Mouse (Mus musculus) urinary bladder, postnatal 10 days (tissue): ENCODE results near the gene Prf1.

Source experiments
- DNase-seq: peaks from one replicate; pipeline ENCODE4 v3.0.0; 2022; ENCODE audit warnings: low spot score

Gene Prf1

GRCm38 (mm10) chr10:61297477-61297876 is at the start of gene Prf1:
Gene Prf1 (plus strand): TSS chr10:61297833.
- DNase-seq, result no peak

- DNase-seq, result no peak
Measured at GRCm38 (mm10) chr10:61248596-61249114, 49.0 kb upstream of the Prf1 start.

- DNase-seq, result no peak
Measured at GRCm38 (mm10) chr10:61249951-61250350, 47.7 kb upstream of the Prf1 start.

- DNase-seq, result no peak
Measured at GRCm38 (mm10) chr10:61254761-61255160, 42.9 kb upstream of the Prf1 start.

- no peak for DNase-seq
Measured at GRCm38 (mm10) chr10:61255190-61255589, 42.4 kb upstream of the Prf1 start.

- no peak for DNase-seq
Measured at GRCm38 (mm10) chr10:61256665-61257064, 41.0 kb upstream of the Prf1 start.

GRCm38 (mm10) chr10:61258131-61258530 is 39.5 kb upstream of the Prf1 start:
- DNase-seq, result no peak

- no peak for DNase-seq
Measured at GRCm38 (mm10) chr10:61261229-61262156, 36.1 kb upstream of the Prf1 start.

GRCm38 (mm10) chr10:61263606-61264005 is 34.0 kb upstream of the Prf1 start:
- DNase-seq, result no peak

GRCm38 (mm10) chr10:61267378-61267777 is 30.3 kb upstream of the Prf1 start:
- no peak for DNase-seq

GRCm38 (mm10) chr10:61272089-61272626 is 25.5 kb upstream of the Prf1 start:
- DNase-seq, result no peak

- DNase-seq, result no peak
Measured at GRCm38 (mm10) chr10:61272631-61273030, 25.0 kb upstream of the Prf1 start.

GRCm38 (mm10) chr10:61273081-61273843 is 24.4 kb upstream of the Prf1 start, which contains the start of gene Adamts14:
Gene Adamts14 (minus strand): TSS chr10:61273438.
- no peak for DNase-seq

- no peak for DNase-seq
Measured at GRCm38 (mm10) chr10:61273844-61274215, 23.8 kb upstream of the Prf1 start.

GRCm38 (mm10) chr10:61274532-61274931 is 23.1 kb upstream of the Prf1 start:
- DNase-seq, result no peak

- DNase-seq, result no peak
Measured at GRCm38 (mm10) chr10:61275669-61276110, 21.9 kb upstream of the Prf1 start.

GRCm38 (mm10) chr10:61277051-61277450 is 20.6 kb upstream of the Prf1 start:
- no peak for DNase-seq

GRCm38 (mm10) chr10:61277918-61278674 is 19.5 kb upstream of the Prf1 start:
- DNase-seq, result no peak

- no peak for DNase-seq
Measured at GRCm38 (mm10) chr10:61281115-61281514, 16.5 kb upstream of the Prf1 start.

- DNase-seq, result no peak
Measured at GRCm38 (mm10) chr10:61284309-61284708, 13.3 kb upstream of the Prf1 start.

- no peak for DNase-seq
Measured at GRCm38 (mm10) chr10:61285271-61285670, 12.4 kb upstream of the Prf1 start.

- DNase-seq, result no peak
Measured at GRCm38 (mm10) chr10:61286246-61286645, 11.4 kb upstream of the Prf1 start.
